Mouse (Mus musculus): ENCODE measurements around the gene Trip12. TPM values are rescaled to one million over a fixed set of nuclear protein-coding genes. Genes with fewer than 3 reads are reported as not detected.

Gene Trip12
- polyA plus RNA-seq, 1 experiment from 2014 or later = 55.5 TPM

- Histone ChIP-seq H3K4me2 (replicated peaks) (peak overlapping the region; percentile 68), H3K4me3 (peak overlapping the region; percentile 73), H3K36me3 (peaks cover 7% of the 10 kb centered on the region; the same call in 1 of the 2 replicates), H3K9ac (replicated peaks) (peak overlapping the region; percentile 80), H3K4me1 (peaks cover 28% of the 10 kb centered on the region), H3K9me3 (no peaks in the 10 kb centered on the region), H3K27me3 (no peaks in the 10 kb centered on the region), H3K27ac (replicated peaks) (no peak overlapping the region)
- no peak for ATAC-seq (replicated peaks)
- WGBS = 6% methylated on average over 20 of the region's 20 CpGs
Measured at GRCm38 (mm10) chr1:84837523-84838145, 2.7 kb downstream of the Trip12 start.

GRCm38 (mm10) chr1:84825091-84825490 lies 15.2 kb downstream of the Trip12 start:
- Histone ChIP-seq H3K36me3 (peaks cover 15% of the 10 kb centered on the region; the same call in 1 of the 2 replicates), H3K27ac (replicated peaks) (no peak overlapping the region), H3K9me3 (no peaks in the 10 kb centered on the region), H3K9ac (replicated peaks) (no peak overlapping the region), H3K4me3 (no peak overlapping the region), H3K4me2 (replicated peaks) (no peak overlapping the region), H3K27me3 (no peaks in the 10 kb centered on the region), H3K4me1 (no peaks in the 10 kb centered on the region)
- 92% methylated on average over 2 of the region's 2 CpGs for WGBS
- no peak for ATAC-seq (replicated peaks)

- Histone ChIP-seq H3K9ac (replicated peaks) (no peak overlapping the region), H3K27me3 (no peaks in the 10 kb centered on the region), H3K9me3 (no peaks in the 10 kb centered on the region), H3K27ac (replicated peaks) (no peak overlapping the region), H3K36me3 (peaks cover 9% of the 10 kb centered on the region), H3K4me2 (replicated peaks) (no peak overlapping the region), H3K4me3 (no peak overlapping the region), H3K4me1 (no peaks in the 10 kb centered on the region)
- WGBS = 93% methylated on average over 1 of the region's 1 CpGs
- ATAC-seq (replicated peaks) = no peak
Measured at GRCm38 (mm10) chr1:84817596-84817995, 22.7 kb downstream of the Trip12 start.

GRCm38 (mm10) chr1:84803788-84804187 lies 36.5 kb downstream of the Trip12 start:
- Histone ChIP-seq H3K27me3 (no peaks in the 10 kb centered on the region), H3K4me3 (no peak overlapping the region), H3K4me2 (replicated peaks) (no peak overlapping the region), H3K36me3 (no peaks in the 10 kb centered on the region), H3K9me3 (no peaks in the 10 kb centered on the region), H3K27ac (replicated peaks) (no peak overlapping the region), H3K9ac (replicated peaks) (no peak overlapping the region), H3K4me1 (no peaks in the 10 kb centered on the region)
- WGBS = 96% methylated on average over 1 of the region's 1 CpGs
- ATAC-seq (replicated peaks) = no peak

- no peak overlapping the region for H3K9ac ChIP-seq (replicated peaks)
- H3K4me2 ChIP-seq (replicated peaks) = no peak overlapping the region
- H3K4me3 ChIP-seq = no peak overlapping the region
- no peak for ATAC-seq (replicated peaks)
- no peak overlapping the region for H3K27ac ChIP-seq (replicated peaks)
- no peaks in the 10 kb centered on the region for H3K9me3 ChIP-seq
- no peaks in the 10 kb centered on the region for H3K27me3 ChIP-seq
- no peaks in the 10 kb centered on the region for H3K4me1 ChIP-seq
- H3K36me3 ChIP-seq = peaks cover 1% of the 10 kb centered on the region; the same call in 1 of the 2 replicates
Measured at GRCm38 (mm10) chr1:84799166-84799565, 41.1 kb downstream of the Trip12 start.

GRCm38 (mm10) chr1:84795335-84795734 lies 45.0 kb downstream of the Trip12 start:
- ATAC-seq (replicated peaks) = no peak
- no peaks in the 10 kb centered on the region for H3K27me3 ChIP-seq
- no peak overlapping the region for H3K4me3 ChIP-seq
- peaks cover 34% of the 10 kb centered on the region for H3K36me3 ChIP-seq
- 88% methylated on average over 7 of the region's 7 CpGs for WGBS
- no peaks in the 10 kb centered on the region for H3K9me3 ChIP-seq
- no peaks in the 10 kb centered on the region for H3K4me1 ChIP-seq
- H3K4me2 ChIP-seq (replicated peaks) = no peak overlapping the region
- no peak overlapping the region for H3K9ac ChIP-seq (replicated peaks)
- no peak overlapping the region for H3K27ac ChIP-seq (replicated peaks)

- no peaks in the 10 kb centered on the region for H3K27me3 ChIP-seq
- H3K36me3 ChIP-seq = peaks cover 41% of the 10 kb centered on the region
- H3K27ac ChIP-seq (replicated peaks) = no peak overlapping the region
- no peaks in the 10 kb centered on the region for H3K9me3 ChIP-seq
- no peak for ATAC-seq (replicated peaks)
- no peaks in the 10 kb centered on the region for H3K4me1 ChIP-seq
- H3K4me2 ChIP-seq (replicated peaks) = no peak overlapping the region
- no peak overlapping the region for H3K4me3 ChIP-seq
- WGBS = 96% methylated on average over 2 of the region's 2 CpGs
- no peak overlapping the region for H3K9ac ChIP-seq (replicated peaks)
Measured at GRCm38 (mm10) chr1:84791393-84791792, 48.9 kb downstream of the Trip12 start.

- 97% methylated on average over 3 of the region's 3 CpGs for WGBS
- no peak overlapping the region for H3K27ac ChIP-seq (replicated peaks)
- no peak overlapping the region for H3K4me3 ChIP-seq
- H3K4me1 ChIP-seq = 0 out of 2 replicates have a peak, but pooled peaks cover 2% of the 10 kb centered on the region
- H3K9ac ChIP-seq (replicated peaks) = no peak overlapping the region
- no peaks in the 10 kb centered on the region for H3K27me3 ChIP-seq
- no peaks in the 10 kb centered on the region for H3K9me3 ChIP-seq
- H3K36me3 ChIP-seq = peaks cover 19% of the 10 kb centered on the region
- no peak overlapping the region for H3K4me2 ChIP-seq (replicated peaks)
- no peak for ATAC-seq (replicated peaks)
Measured at GRCm38 (mm10) chr1:84780630-84781029, 59.7 kb downstream of the Trip12 start.

- 93% methylated on average over 1 of the region's 1 CpGs for WGBS
- 0 out of 2 replicates have a peak, but pooled peaks cover 2% of the 10 kb centered on the region for H3K4me1 ChIP-seq
- H3K9me3 ChIP-seq = no peaks in the 10 kb centered on the region
- H3K36me3 ChIP-seq = peaks cover 12% of the 10 kb centered on the region; the same call in 1 of the 2 replicates
- H3K4me3 ChIP-seq = no peak overlapping the region
- no peak overlapping the region for H3K4me2 ChIP-seq (replicated peaks)
- no peak for ATAC-seq (replicated peaks)
- no peak overlapping the region for H3K9ac ChIP-seq (replicated peaks)
- H3K27ac ChIP-seq (replicated peaks) = no peak overlapping the region
- H3K27me3 ChIP-seq = no peaks in the 10 kb centered on the region
Measured at GRCm38 (mm10) chr1:84777455-84777854, 62.9 kb downstream of the Trip12 start.

GRCm38 (mm10) chr1:84758843-84759242 lies 81.5 kb downstream of the Trip12 start:
- Histone ChIP-seq H3K27ac (replicated peaks) (no peak overlapping the region), H3K9ac (replicated peaks) (no peak overlapping the region), H3K36me3 (peaks cover 66% of the 10 kb centered on the region), H3K4me1 (no peaks in the 10 kb centered on the region), H3K27me3 (no peaks in the 10 kb centered on the region), H3K4me3 (no peak overlapping the region), H3K4me2 (replicated peaks) (no peak overlapping the region), H3K9me3 (no peaks in the 10 kb centered on the region)
- ATAC-seq (replicated peaks) = no peak
- 89% methylated on average over 4 of the region's 4 CpGs for WGBS

GRCm38 (mm10) chr1:84742156-84742555 lies 98.2 kb downstream of the Trip12 start:
- H3K4me2 ChIP-seq (replicated peaks) = no peak overlapping the region
- no peak overlapping the region for H3K9ac ChIP-seq (replicated peaks)
- WGBS = 93% methylated on average over 3 of the region's 3 CpGs
- no peaks in the 10 kb centered on the region for H3K9me3 ChIP-seq
- no peak overlapping the region for H3K4me3 ChIP-seq
- no peaks in the 10 kb centered on the region for H3K4me1 ChIP-seq
- no peaks in the 10 kb centered on the region for H3K27me3 ChIP-seq
- ATAC-seq (replicated peaks) = no peak
- peaks cover 67% of the 10 kb centered on the region for H3K36me3 ChIP-seq
- no peak overlapping the region for H3K27ac ChIP-seq (replicated peaks)

- H3K4me3 ChIP-seq = no peak overlapping the region
- H3K4me1 ChIP-seq = no peaks in the 10 kb centered on the region
- 93% methylated on average over 1 of the region's 1 CpGs for WGBS
- ATAC-seq (replicated peaks) = no peak
- H3K27ac ChIP-seq (replicated peaks) = no peak overlapping the region
- no peak overlapping the region for H3K4me2 ChIP-seq (replicated peaks)
- H3K36me3 ChIP-seq = peaks cover 68% of the 10 kb centered on the region
- no peaks in the 10 kb centered on the region for H3K27me3 ChIP-seq
- H3K9me3 ChIP-seq = no peaks in the 10 kb centered on the region
- H3K9ac ChIP-seq (replicated peaks) = no peak overlapping the region
Measured at GRCm38 (mm10) chr1:84740080-84740479, 100.2 kb downstream of the Trip12 start.

GRCm38 (mm10) chr1:84737097-84737496 lies 103.2 kb downstream of the Trip12 start:
- Histone ChIP-seq H3K4me1 (no peaks in the 10 kb centered on the region), H3K9me3 (no peaks in the 10 kb centered on the region), H3K9ac (replicated peaks) (no peak overlapping the region), H3K27me3 (no peaks in the 10 kb centered on the region), H3K4me3 (no peak overlapping the region), H3K27ac (replicated peaks) (no peak overlapping the region), H3K36me3 (peaks cover 57% of the 10 kb centered on the region), H3K4me2 (replicated peaks) (no peak overlapping the region)
- 61% methylated on average over 1 of the region's 1 CpGs for WGBS
- no peak for ATAC-seq (replicated peaks)
